Mouse (Mus musculus) liver, postnatal 0 days (tissue): ENCODE results near the gene Serpina3m. TPM values are rescaled to one million over a fixed set of nuclear protein-coding genes. Genes with fewer than 3 reads are reported as not detected.
"Not testable (repeated sequence)": the region's sequence is repeated elsewhere in the genome, so short reads cannot be mapped to it uniquely, and the experiment has no call there.

ENCODE experiments used
- ATAC-seq: fragments of 200-750 bp; cut with Nextera tagmentation; 2 replicates; pipeline ENCODE4 v1.8.0; 2017; ENCODE audit warnings: mild to moderate bottlenecking, moderate library complexity
- DNase-seq: peaks from one replicate; pipeline ENCODE4 v3.0.0-alpha.2; 2016
- H3K27ac ChIP-seq: fragments of 300-500 bp; sonication (generic); 2 replicates; pipeline ENCODE4 v1.5.1; 2014; ENCODE audit warnings: antibody characterized with exemption, moderate library complexity, mild to moderate bottlenecking, low read depth
- H3K27me3 ChIP-seq: fragments of 300-500 bp; sonication (generic); 2 replicates; pipeline ENCODE4 v1.6.1; 2014; ENCODE audit warnings: low read length, control low read depth, mixed read lengths; ENCODE audit not compliant: insufficient read depth
- H3K36me3 ChIP-seq: fragments of 300-500 bp; sonication (generic); replicated peaks from 2 replicates; pipeline ENCODE4 v1.6.1; 2014; ENCODE audit warnings: mild to moderate bottlenecking, control low read depth, low read length, moderate library complexity, mixed read lengths; ENCODE audit not compliant: insufficient read depth
- H3K4me1 ChIP-seq: fragments of 300-500 bp; sonication (generic); 2 replicates; pipeline ENCODE4 v1.6.1; 2014; ENCODE audit warnings: antibody characterized with exemption, mild to moderate bottlenecking, control low read depth; ENCODE audit not compliant: insufficient read depth
- H3K4me2 ChIP-seq: fragments of 300-500 bp; sonication (generic); 2 replicates; pipeline ENCODE4 v1.6.1; 2014; ENCODE audit warnings: low read depth, mild to moderate bottlenecking, low read length, moderate library complexity, mixed read lengths
- H3K4me3 ChIP-seq: fragments of 300-500 bp; sonication (generic); 2 replicates; pipeline ENCODE4 v1.5.1; 2014; ENCODE audit warnings: low read depth, low read length
- H3K9ac ChIP-seq: fragments of 300-500 bp; sonication (generic); replicated peaks from 2 replicates; pipeline ENCODE4 v1.6.1; 2014; ENCODE audit warnings: mild to moderate bottlenecking, moderate library complexity
- H3K9me3 ChIP-seq: fragments of 300-500 bp; sonication (generic); 2 replicates; pipeline ENCODE4 v1.6.1; 2016; ENCODE audit warnings: mild to moderate bottlenecking, control low read depth, low read length, mixed read lengths
- CTCF ChIP-seq: sonication (generic); IDR thresholded peaks from 2 replicates; pipeline ENCODE4 v1.5.1; 2016; ENCODE audit warnings: antibody characterized with exemption, low read depth
- EP300 ChIP-seq: IDR thresholded peaks from 2 replicates; pipeline ENCODE4 v1.6.1; 2016; ENCODE audit warnings: antibody characterized with exemption, low read depth, mild to moderate bottlenecking
- WGBS: fragments of 180-500 bp; shearing (Covaris S2); extraction: QIAGEN DNeasy Blood & Tissue Kit; methylation state at CpG from one replicate; pipeline ENCODE4 v1.1.7; 2014; ENCODE audit not compliant: insufficient replicate concordance; 5-methylcytosine and 5-hydroxymethylcytosine counted together
- polyA plus RNA-seq: library from polyadenylated mRNA; unstranded; fragments of >200 nt; fragmentation: Nextera tagmentation; extraction: Ambion mirVana; gene quantifications from 2 replicates; pipeline ENCODE4 v1.2.1, GENCODE M21; 2015

The Serpina3m gene
- polyA plus RNA-seq, 1 experiment from 2014 or later = 370 TPM

DNA sequence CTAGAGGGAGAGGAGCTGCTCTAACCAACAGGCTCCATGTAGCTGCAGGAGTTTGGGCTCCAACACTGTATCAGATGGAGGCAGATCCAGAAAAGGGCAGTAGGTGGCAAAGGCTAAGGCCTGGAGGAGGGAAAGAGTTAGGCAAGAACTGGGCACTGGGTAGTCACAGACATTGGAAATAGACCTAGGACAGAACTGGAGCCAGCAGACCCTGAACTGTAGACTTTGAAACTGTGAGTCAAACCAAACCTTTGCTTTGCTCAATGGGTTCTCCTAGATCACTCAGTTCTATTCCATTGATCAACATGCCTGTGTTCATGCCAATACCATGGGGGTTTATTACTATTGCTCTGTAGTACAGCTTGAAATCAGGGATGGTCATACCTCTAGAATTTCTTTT, 47.7 kb downstream of the Serpina3m start:
- H3K4me1 ChIP-seq, H3K9ac ChIP-seq, DNase-seq, H3K9me3 ChIP-seq, H3K4me3 ChIP-seq, H3K27me3 ChIP-seq, H3K4me2 ChIP-seq, H3K36me3 ChIP-seq: not testable (repeated sequence)
- peak; percentile 59; the same call in 1 of the 2 replicates for TF ChIP-seq EP300
- H3K27ac ChIP-seq = peak overlapping the region; percentile 81
- ATAC-seq = peak; percentile 86

- 36% methylated on average over 2 of the region's 2 CpGs for WGBS
- 0 out of 2 replicates have a peak, but pooled peaks have one; percentile 47 for TF ChIP-seq EP300
- Histone ChIP-seq H3K27ac (peak overlapping the region; percentile 67; the same call in 1 of the 2 replicates), H3K9ac (peak overlapping the region; percentile 61), H3K4me3 (peak overlapping the region; percentile 37), H3K4me2 (peak overlapping the region; percentile 63)
- ATAC-seq (peak; percentile 69), DNase-seq (peak; percentile 13)
- H3K9me3 ChIP-seq, H3K36me3 ChIP-seq, H3K27me3 ChIP-seq, H3K4me1 ChIP-seq: not testable (repeated sequence)
These were observed 48.6 kb downstream of the Serpina3m start for GRCm38 (mm10) chr12:104386878-104387277.

DNA sequence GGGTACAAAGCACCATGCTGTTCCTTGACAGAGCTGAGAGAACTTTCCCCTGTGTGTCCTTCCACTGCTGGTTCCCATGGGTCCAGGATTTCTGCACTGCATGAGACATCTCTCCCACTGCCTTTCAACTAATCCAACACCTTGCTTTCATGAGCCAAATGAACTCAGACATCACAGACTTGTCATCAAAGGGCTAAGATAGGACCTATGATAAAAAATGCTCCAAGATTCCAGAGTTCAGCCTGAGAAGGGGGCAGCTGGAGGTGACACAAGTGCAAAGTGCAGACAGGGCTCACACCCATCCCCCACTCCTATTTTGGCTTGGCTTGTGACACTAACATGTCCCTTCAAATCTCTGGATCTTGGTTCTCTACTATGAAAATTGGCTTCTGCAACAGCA, 50.2 kb downstream of the Serpina3m start:
- no peaks in the 10 kb centered on the region for H3K9me3 ChIP-seq
- peak overlapping the region; percentile 63 for H3K4me2 ChIP-seq
- no peak for ATAC-seq
- peak overlapping the region; percentile 37 for H3K4me3 ChIP-seq
- no peak overlapping the region for H3K9ac ChIP-seq
- H3K36me3 ChIP-seq = no peaks in the 10 kb centered on the region
- peak overlapping the region; percentile 60; the same call in 1 of the 2 replicates for H3K27ac ChIP-seq
- TF ChIP-seq EP300 (0 out of 2 replicates have a peak, but pooled peaks have one; percentile 19), CTCF (no peak)
- no peaks in the 10 kb centered on the region for H3K27me3 ChIP-seq
- peak; percentile 33 for DNase-seq
- peaks cover 10% of the 10 kb centered on the region; the same call in 1 of the 2 replicates for H3K4me1 ChIP-seq

DNA sequence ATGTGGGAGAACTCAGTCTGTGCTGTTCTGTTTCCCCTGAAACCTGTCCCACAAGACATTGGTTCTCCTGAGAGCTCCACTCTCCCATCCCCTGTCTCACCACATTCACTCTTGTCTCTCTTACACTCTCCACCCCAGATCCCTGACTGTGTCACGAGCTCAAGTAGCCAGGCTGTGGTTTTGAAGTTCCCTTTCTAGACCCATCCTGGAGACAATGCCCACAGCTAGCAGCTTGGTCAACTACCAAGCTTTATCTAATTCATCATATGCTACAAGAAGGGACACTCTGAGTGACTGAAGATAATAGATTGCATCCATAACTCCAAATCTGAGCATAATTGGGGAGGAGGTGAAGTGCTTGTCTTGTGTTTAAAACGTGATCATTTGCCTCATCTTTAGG, 52.8 kb downstream of the Serpina3m start:
- not testable (repeated sequence) for DNase-seq, H3K27ac ChIP-seq, H3K27me3 ChIP-seq, H3K9me3 ChIP-seq, H3K9ac ChIP-seq, H3K36me3 ChIP-seq, ATAC-seq, H3K4me1 ChIP-seq, H3K4me3 ChIP-seq
- peak overlapping the region; percentile 63; the same call in 1 of the 2 replicates for H3K4me2 ChIP-seq
- WGBS = 33% methylated on average over 2 of the region's 2 CpGs

GRCm38 (mm10) chr12:104403968-104404367, 65.7 kb downstream of the Serpina3m start:
- no peaks in the 10 kb centered on the region for H3K9me3 ChIP-seq
- H3K4me1 ChIP-seq = 0 out of 2 replicates have a peak, but pooled peaks cover 3% of the 10 kb centered on the region
- no peak overlapping the region for H3K4me2 ChIP-seq
- H3K4me3 ChIP-seq = no peak overlapping the region
- DNase-seq (peak; percentile 52), ATAC-seq (peak; percentile 88)
- H3K27ac ChIP-seq = peak overlapping the region; percentile 80
- no peak overlapping the region for H3K9ac ChIP-seq
- 45% methylated on average over 5 of the region's 5 CpGs for WGBS
- TF ChIP-seq EP300 (peak; percentile 79), CTCF (no peak)
- no peaks in the 10 kb centered on the region for H3K36me3 ChIP-seq
- H3K27me3 ChIP-seq = no peaks in the 10 kb centered on the region

- Histone ChIP-seq H3K4me1 (0 out of 2 replicates have a peak, but pooled peaks cover 3% of the 10 kb centered on the region), H3K4me3 (peak within 1 kb of the TSS; percentile 36), H3K4me2 (peak within 1 kb of the TSS; percentile 65), H3K9me3 (no peaks in the 10 kb centered on the region), H3K36me3 (no peaks in the 10 kb centered on the region), H3K9ac (peak within 1 kb of the TSS; percentile 50), H3K27me3 (no peaks in the 10 kb centered on the region), H3K27ac (peak within 1 kb of the TSS; percentile 67)
- WGBS = 53% methylated on average over 4 of the region's 4 CpGs
- ATAC-seq = peak; percentile 71
- peak; percentile 79 for TF ChIP-seq EP300
- TF ChIP-seq CTCF = no peak
- peak; percentile 61 for DNase-seq
These were observed 68.2 kb downstream of the Serpina3m start, which contains the start of gene Serpina3n for GRCm38 (mm10) chr12:104406454-104406885. TSS of gene Serpina3n (plus strand) at chr12:104406729.

GRCm38 (mm10) chr12:104412507-104412906, 74.2 kb downstream of the Serpina3m start:
- Histone ChIP-seq H3K9me3 (no peaks in the 10 kb centered on the region), H3K27ac (no peak overlapping the region), H3K4me2 (no peak overlapping the region), H3K9ac (no peak overlapping the region), H3K36me3 (0 out of 2 replicates have a peak, but pooled peaks cover 3% of the 10 kb centered on the region), H3K4me3 (no peak overlapping the region), H3K4me1 (no peaks in the 10 kb centered on the region), H3K27me3 (no peaks in the 10 kb centered on the region)
- 63% methylated on average over 6 of the region's 6 CpGs for WGBS
- no peak for TF ChIP-seq EP300
- DNase-seq = no peak
- ATAC-seq = no peak
